Mouse (Mus musculus) liver, embryonic 16.5 days (tissue): Measurements from ENCODE around the gene Spred2. TPM values are rescaled to one million over a fixed set of nuclear protein-coding genes. Genes with fewer than 3 reads are reported as not detected.

Experiments used
- ATAC-seq: fragments of 200-750 bp; cut with Nextera tagmentation; 2 replicates; pipeline ENCODE4 v1.8.0; 2017; ENCODE audit warnings: low read depth, mild to moderate bottlenecking, moderate number of reproducible peaks, moderate library complexity
- H3K27ac ChIP-seq: fragments of 300-500 bp; sonication (generic); 2 replicates; pipeline ENCODE4 v1.5.1; 2014; ENCODE audit warnings: mild to moderate bottlenecking, low read length
- H3K27me3 ChIP-seq: fragments of 300-500 bp; sonication (generic); 2 replicates; pipeline ENCODE4 v1.6.1; 2014; ENCODE audit warnings: low read depth, low read length, mixed read lengths; ENCODE audit not compliant: control insufficient read depth, insufficient read depth
- H3K36me3 ChIP-seq: fragments of 300-500 bp; sonication (generic); 2 replicates; pipeline ENCODE4 v1.6.1; 2014; ENCODE audit warnings: mild to moderate bottlenecking; ENCODE audit not compliant: control insufficient read depth, insufficient read depth
- H3K4me1 ChIP-seq: fragments of 300-500 bp; sonication (generic); 2 replicates; pipeline ENCODE4 v1.6.1; 2014; ENCODE audit warnings: low read depth, low read length, mixed read lengths; ENCODE audit not compliant: control insufficient read depth
- H3K4me2 ChIP-seq: fragments of 300-500 bp; sonication (generic); 2 replicates; pipeline ENCODE4 v1.6.1; 2014; ENCODE audit warnings: low read depth, low read length, mixed read lengths
- H3K4me3 ChIP-seq: fragments of 300-500 bp; sonication (generic); 2 replicates; pipeline ENCODE4 v1.5.1; 2014; ENCODE audit warnings: low read depth, mild to moderate bottlenecking, low read length
- H3K9ac ChIP-seq: fragments of 300-500 bp; sonication (generic); 2 replicates; pipeline ENCODE4 v1.6.1; 2014; ENCODE audit warnings: low read depth, low read length
- H3K9me3 ChIP-seq: fragments of 300-500 bp; sonication (generic); replicated peaks from 2 replicates; pipeline ENCODE4 v1.6.1; 2016; ENCODE audit warnings: low read length; ENCODE audit not compliant: control insufficient read depth
- WGBS: fragments of 180-500 bp; shearing (Covaris S2); extraction: QIAGEN DNeasy Blood & Tissue Kit; methylation state at CpG from one replicate; pipeline ENCODE4 v1.1.7; 2014; ENCODE audit not compliant: insufficient replicate concordance; 5-methylcytosine and 5-hydroxymethylcytosine counted together
- polyA plus RNA-seq: library from polyadenylated mRNA; unstranded; fragments of >200 nt; fragmentation: Nextera tagmentation; extraction: Ambion mirVana; gene quantifications from 2 replicates; pipeline ENCODE4 v1.2.1, GENCODE M21; 2015

The Spred2 gene
- polyA plus RNA-seq, 1 experiment from 2014 or later: 1.3 TPM

GRCm38 (mm10) chr11:19900712-19901111, 23.5 kb upstream of the Spred2 start:
- H3K4me1 ChIP-seq: no peaks in the 10 kb centered on the region
- H3K9ac ChIP-seq: no peak overlapping the region
- ATAC-seq: no peak
- no peaks in the 10 kb centered on the region for H3K27me3 ChIP-seq
- WGBS: 70% methylated on average over 4 of the region's 4 CpGs
- H3K9me3 ChIP-seq: no peaks in the 10 kb centered on the region
- H3K4me2 ChIP-seq: no peak overlapping the region
- no peak overlapping the region for H3K4me3 ChIP-seq
- no peaks in the 10 kb centered on the region for H3K36me3 ChIP-seq
- H3K27ac ChIP-seq: no peak overlapping the region

GRCm38 (mm10) chr11:19911216-19911615, 13.0 kb upstream of the Spred2 start:
- no peak overlapping the region for H3K27ac ChIP-seq
- no peak for ATAC-seq

GRCm38 (mm10) chr11:19912179-19912578, 12.0 kb upstream of the Spred2 start:
- Histone ChIP-seq H3K27me3 (no peaks in the 10 kb centered on the region), H3K36me3 (no peaks in the 10 kb centered on the region), H3K27ac (no peak overlapping the region), H3K9me3 (peaks cover 4% of the 10 kb centered on the region), H3K9ac (no peak overlapping the region), H3K4me1 (no peaks in the 10 kb centered on the region), H3K4me3 (no peak overlapping the region), H3K4me2 (no peak overlapping the region)
- 52% methylated on average over 6 of the region's 6 CpGs for WGBS
- no peak for ATAC-seq

More at GRCm38 (mm10) chr11:19911216-19911615, 13.0 kb upstream of the Spred2 start:
- 67% methylated on average over 3 of the region's 3 CpGs for WGBS
- no peak overlapping the region for H3K4me3 ChIP-seq
- no peaks in the 10 kb centered on the region for H3K27me3 ChIP-seq
- H3K4me1 ChIP-seq: no peaks in the 10 kb centered on the region
- no peak overlapping the region for H3K9ac ChIP-seq
- peaks cover 4% of the 10 kb centered on the region for H3K9me3 ChIP-seq
- H3K36me3 ChIP-seq: no peaks in the 10 kb centered on the region
- no peak overlapping the region for H3K4me2 ChIP-seq

GRCm38 (mm10) chr11:19912661-19913060, 11.5 kb upstream of the Spred2 start:
- H3K4me3 ChIP-seq: no peak overlapping the region
- no peaks in the 10 kb centered on the region for H3K27me3 ChIP-seq
- H3K4me2 ChIP-seq: no peak overlapping the region
- no peak overlapping the region for H3K27ac ChIP-seq
- H3K9ac ChIP-seq: no peak overlapping the region
- no peak for ATAC-seq
- no peaks in the 10 kb centered on the region for H3K4me1 ChIP-seq
- peaks cover 4% of the 10 kb centered on the region for H3K9me3 ChIP-seq
- WGBS: 79% methylated on average over 5 of the region's 5 CpGs
- H3K36me3 ChIP-seq: no peaks in the 10 kb centered on the region

- H3K4me3 ChIP-seq: no peak overlapping the region
- no peak for ATAC-seq
- no peak overlapping the region for H3K9ac ChIP-seq
- H3K36me3 ChIP-seq: no peaks in the 10 kb centered on the region
- 84% methylated on average over 4 of the region's 4 CpGs for WGBS
- no peak overlapping the region for H3K27ac ChIP-seq
- no peaks in the 10 kb centered on the region for H3K4me1 ChIP-seq
- H3K27me3 ChIP-seq: no peaks in the 10 kb centered on the region
- H3K9me3 ChIP-seq: peaks cover 4% of the 10 kb centered on the region
- H3K4me2 ChIP-seq: no peak overlapping the region
Measured at GRCm38 (mm10) chr11:19913761-19914160, 10.4 kb upstream of the Spred2 start.

GRCm38 (mm10) chr11:19917381-19918245, 6.6 kb upstream of the Spred2 start:
- 62% methylated on average over 9 of the region's 9 CpGs for WGBS
- H3K27ac ChIP-seq: no peak overlapping the region
- H3K4me3 ChIP-seq: no peak overlapping the region
- no peak overlapping the region for H3K4me2 ChIP-seq
- H3K36me3 ChIP-seq: no peaks in the 10 kb centered on the region
- peaks cover 4% of the 10 kb centered on the region for H3K9me3 ChIP-seq
- H3K4me1 ChIP-seq: peaks cover 9% of the 10 kb centered on the region
- ATAC-seq: no peak
- H3K9ac ChIP-seq: no peak overlapping the region
- no peaks in the 10 kb centered on the region for H3K27me3 ChIP-seq

- H3K4me3 ChIP-seq: no peak overlapping the region
- H3K36me3 ChIP-seq: no peaks in the 10 kb centered on the region
- H3K4me2 ChIP-seq: no peak overlapping the region
- no peaks in the 10 kb centered on the region for H3K9me3 ChIP-seq
- no peak for ATAC-seq
- no peak overlapping the region for H3K27ac ChIP-seq
- H3K27me3 ChIP-seq: no peaks in the 10 kb centered on the region
- no peak overlapping the region for H3K9ac ChIP-seq
- peaks cover 9% of the 10 kb centered on the region for H3K4me1 ChIP-seq
- WGBS: 18% methylated on average over 2 of the region's 2 CpGs
Measured at GRCm38 (mm10) chr11:19918246-19918540, 6.0 kb upstream of the Spred2 start.

GRCm38 (mm10) chr11:19919460-19919784, 4.8 kb upstream of the Spred2 start:
- 9% methylated on average over 6 of the region's 6 CpGs for WGBS
- peak overlapping the region; percentile 70 for H3K4me3 ChIP-seq
- no peak for ATAC-seq
- peak overlapping the region; percentile 81 for H3K4me2 ChIP-seq
- H3K36me3 ChIP-seq: no peaks in the 10 kb centered on the region
- peak overlapping the region; percentile 57; the same call in 1 of the 2 replicates for H3K27ac ChIP-seq
- H3K4me1 ChIP-seq: peaks cover 12% of the 10 kb centered on the region
- no peaks in the 10 kb centered on the region for H3K27me3 ChIP-seq
- H3K9ac ChIP-seq: peak overlapping the region; percentile 62; the same call in 1 of the 2 replicates
- H3K9me3 ChIP-seq: no peaks in the 10 kb centered on the region

GRCm38 (mm10) chr11:19919785-19920671, 4.1 kb upstream of the Spred2 start:
- under 1% methylated on average over 70 of the region's 70 CpGs for WGBS
- H3K4me2 ChIP-seq: peak overlapping the region; percentile 81
- peaks cover 12% of the 10 kb centered on the region for H3K4me1 ChIP-seq
- peak overlapping the region; percentile 57 for H3K27ac ChIP-seq
- no peaks in the 10 kb centered on the region for H3K9me3 ChIP-seq
- H3K36me3 ChIP-seq: no peaks in the 10 kb centered on the region
- H3K4me3 ChIP-seq: peak overlapping the region; percentile 70
- H3K27me3 ChIP-seq: no peaks in the 10 kb centered on the region
- peak overlapping the region; percentile 62 for H3K9ac ChIP-seq
- ATAC-seq: peak; percentile 71
